Mouse (Mus musculus): Measurements from ENCODE around the gene Xpnpep3. TPM values are rescaled to one million over a fixed set of nuclear protein-coding genes. Genes with fewer than 3 reads are reported as not detected.

Gene Xpnpep3
- polyA plus RNA-seq, 1 experiment = 6.3 TPM

GRCm38 (mm10) chr15:81425311-81425710 lies 25.4 kb downstream of the Xpnpep3 start:
- TF ChIP-seq POLR2A (IDR thresholded peaks at IDR 0.05; ENCODE audit: insufficient read length, low read depth) = no peak
- no peak for TF ChIP-seq MAX (IDR thresholded peaks at IDR 0.05; ENCODE audit: low read depth)
- TF ChIP-seq CEBPB (IDR thresholded peaks at IDR 0.05; ENCODE audit: insufficient read depth, poor library complexity, severe bottlenecking) = no peak
- no peak for TF ChIP-seq E2F4 (IDR thresholded peaks at IDR 0.05; ENCODE audit: insufficient read depth)
- TF ChIP-seq TCF12 (IDR thresholded peaks at IDR 0.05; ENCODE audit: insufficient read depth, poor library complexity, severe bottlenecking) = no peak
- no peak for TF ChIP-seq MYOD1 (IDR thresholded peaks at IDR 0.05; ENCODE audit: control insufficient read depth in 1 of 3, insufficient read length in 2 of 3, low read depth in 2 of 3)
- no peak for TF ChIP-seq MYOG (IDR thresholded peaks at IDR 0.05; ENCODE audit: control insufficient read depth in 1 of 3, insufficient read depth in 1 of 3, insufficient read length in 2 of 3, low read depth in 2 of 3)
- no peak for TF ChIP-seq REST (IDR thresholded peaks at IDR 0.05; ENCODE audit: insufficient read depth, insufficient read length)
- no peak for TF ChIP-seq SRF (IDR thresholded peaks at IDR 0.05; ENCODE audit: control insufficient read depth, insufficient read length, low read depth)
- TF ChIP-seq TCF3 (IDR thresholded peaks at IDR 0.05; ENCODE audit: insufficient read length, low read depth) = no peak
- no peak for TF ChIP-seq USF1 (IDR thresholded peaks at IDR 0.05; ENCODE audit: low read depth)
- no peak for TF ChIP-seq POLR2AphosphoS2 (IDR thresholded peaks at IDR 0.05; ENCODE audit: insufficient read length, low read depth)

DNA sequence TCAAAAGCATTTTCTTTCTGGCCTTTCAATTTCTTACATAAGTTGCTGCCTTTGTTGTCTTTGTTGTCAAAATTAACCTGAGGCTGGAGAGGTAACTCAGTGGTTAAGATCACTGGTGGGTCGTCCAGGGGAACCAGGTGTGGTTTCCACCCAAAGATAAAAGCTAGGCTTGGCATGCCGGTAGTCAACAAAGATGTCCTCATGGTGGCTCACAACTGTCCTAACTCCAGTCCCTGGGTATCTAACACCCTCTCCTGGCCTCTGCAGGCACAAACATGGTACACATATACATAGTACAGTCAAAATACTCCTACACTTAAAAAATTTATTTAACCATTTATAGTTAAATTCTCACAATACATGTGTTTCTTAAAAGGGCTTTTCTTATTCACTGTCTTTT lies 28.0 kb downstream of the Xpnpep3 start:
- peaks cover 36% of the 10 kb centered on the region for H3K36me3 ChIP-seq (ENCODE audit: control insufficient read depth, insufficient read depth)
- no peak overlapping the region for H3ac ChIP-seq (ENCODE audit: control insufficient read depth, insufficient read length)

More at GRCm38 (mm10) chr15:81425311-81425710, 25.4 kb downstream of the Xpnpep3 start:
- H3ac ChIP-seq (ENCODE audit: control insufficient read depth, insufficient read length) = no peak overlapping the region
- H3K36me3 ChIP-seq (ENCODE audit: control insufficient read depth, insufficient read depth) = peaks cover 15% of the 10 kb centered on the region
- no peaks in the 10 kb centered on the region for H3K27me3 ChIP-seq (ENCODE audit: control insufficient read depth, insufficient read depth, insufficient read length)
- H3K4me2 ChIP-seq (ENCODE audit: low read depth) = no peak overlapping the region
- H3K79me2 ChIP-seq (ENCODE audit: control insufficient read depth, insufficient read depth) = no peaks in the 10 kb centered on the region
- H3K4me3 ChIP-seq = no peak overlapping the region

DNA sequence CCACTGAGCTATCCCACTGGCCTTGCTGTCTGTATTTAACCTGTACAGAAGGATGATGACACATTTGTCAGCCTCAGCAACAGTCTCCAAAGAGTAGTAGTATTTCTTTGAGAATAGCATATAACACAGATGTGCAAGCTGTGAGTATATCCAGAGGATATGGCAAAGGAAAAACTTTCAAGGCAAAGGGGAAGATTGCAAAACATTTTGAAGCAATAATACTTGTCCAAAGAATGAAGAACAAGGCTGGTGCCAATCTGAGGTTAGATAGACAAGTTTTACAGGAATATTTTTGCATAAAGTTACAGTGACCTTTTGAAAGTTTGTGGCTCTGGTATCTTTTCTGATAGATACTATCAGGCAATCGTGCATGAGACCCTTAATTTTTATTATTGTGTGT lies 31.3 kb downstream of the Xpnpep3 start:
- TF ChIP-seq MAX (IDR thresholded peaks at IDR 0.05; ENCODE audit: low read depth) (no peak), POLR2A (IDR thresholded peaks at IDR 0.05; ENCODE audit: insufficient read length, low read depth) (no peak), TCF3 (IDR thresholded peaks at IDR 0.05; ENCODE audit: insufficient read length, low read depth) (no peak), POLR2AphosphoS2 (IDR thresholded peaks at IDR 0.05; ENCODE audit: insufficient read length, low read depth) (no peak), USF1 (IDR thresholded peaks at IDR 0.05; ENCODE audit: low read depth) (no peak), TCF12 (IDR thresholded peaks at IDR 0.05; ENCODE audit: insufficient read depth, poor library complexity, severe bottlenecking) (no peak), CEBPB (IDR thresholded peaks at IDR 0.05; ENCODE audit: insufficient read depth, poor library complexity, severe bottlenecking) (no peak), MYOG (IDR thresholded peaks at IDR 0.05; ENCODE audit: control insufficient read depth in 1 of 3, insufficient read depth in 1 of 3, insufficient read length in 2 of 3, low read depth in 2 of 3) (no peak), E2F4 (IDR thresholded peaks at IDR 0.05; ENCODE audit: insufficient read depth) (no peak), MYOD1 (IDR thresholded peaks at IDR 0.05; ENCODE audit: control insufficient read depth in 1 of 3, insufficient read length in 2 of 3, low read depth in 2 of 3) (no peak), SRF (IDR thresholded peaks at IDR 0.05; ENCODE audit: control insufficient read depth, insufficient read length, low read depth) (no peak), REST (IDR thresholded peaks at IDR 0.05; ENCODE audit: insufficient read depth, insufficient read length) (no peak)
- peaks cover 40% of the 10 kb centered on the region for H3K36me3 ChIP-seq (ENCODE audit: control insufficient read depth, insufficient read depth)
- H3ac ChIP-seq (ENCODE audit: control insufficient read depth, insufficient read length) = no peak overlapping the region

More for the DNA sequence above, 28.0 kb downstream of the Xpnpep3 start:
- Histone ChIP-seq H3K27me3 (ENCODE audit: control insufficient read depth, insufficient read depth, insufficient read length) (no peaks in the 10 kb centered on the region), H3K79me2 (ENCODE audit: control insufficient read depth, insufficient read depth) (no peaks in the 10 kb centered on the region), H3K4me2 (ENCODE audit: low read depth) (no peak overlapping the region), H3K4me3 (no peak overlapping the region)
- no peak for TF ChIP-seq POLR2A (IDR thresholded peaks at IDR 0.05; ENCODE audit: insufficient read length, low read depth)
- TF ChIP-seq MYOG (IDR thresholded peaks at IDR 0.05; ENCODE audit: control insufficient read depth in 1 of 3, insufficient read depth in 1 of 3, insufficient read length in 2 of 3, low read depth in 2 of 3) = no peak
- no peak for TF ChIP-seq REST (IDR thresholded peaks at IDR 0.05; ENCODE audit: insufficient read depth, insufficient read length)
- no peak for TF ChIP-seq POLR2AphosphoS2 (IDR thresholded peaks at IDR 0.05; ENCODE audit: insufficient read length, low read depth)
- no peak for TF ChIP-seq TCF12 (IDR thresholded peaks at IDR 0.05; ENCODE audit: insufficient read depth, poor library complexity, severe bottlenecking)
- TF ChIP-seq MAX (IDR thresholded peaks at IDR 0.05; ENCODE audit: low read depth) = no peak
- TF ChIP-seq USF1 (IDR thresholded peaks at IDR 0.05; ENCODE audit: low read depth) = no peak
- TF ChIP-seq E2F4 (IDR thresholded peaks at IDR 0.05; ENCODE audit: insufficient read depth) = no peak
- no peak for TF ChIP-seq SRF (IDR thresholded peaks at IDR 0.05; ENCODE audit: control insufficient read depth, insufficient read length, low read depth)
- TF ChIP-seq CEBPB (IDR thresholded peaks at IDR 0.05; ENCODE audit: insufficient read depth, poor library complexity, severe bottlenecking) = no peak
- no peak for TF ChIP-seq MYOD1 (IDR thresholded peaks at IDR 0.05; ENCODE audit: control insufficient read depth in 1 of 3, insufficient read length in 2 of 3, low read depth in 2 of 3)
- no peak for TF ChIP-seq TCF3 (IDR thresholded peaks at IDR 0.05; ENCODE audit: insufficient read length, low read depth)

GRCm38 (mm10) chr15:81438345-81438744 lies 38.4 kb downstream of the Xpnpep3 start:
- no peaks in the 10 kb centered on the region for H3K27me3 ChIP-seq (ENCODE audit: control insufficient read depth, insufficient read depth, insufficient read length)
- H3K4me3 ChIP-seq = no peak overlapping the region
- no peak overlapping the region for H3K4me2 ChIP-seq (ENCODE audit: low read depth)
- TF ChIP-seq REST (IDR thresholded peaks at IDR 0.05; ENCODE audit: insufficient read depth, insufficient read length) (no peak), POLR2A (IDR thresholded peaks at IDR 0.05; ENCODE audit: insufficient read length, low read depth) (no peak), E2F4 (IDR thresholded peaks at IDR 0.05; ENCODE audit: insufficient read depth) (no peak), TCF3 (IDR thresholded peaks at IDR 0.05; ENCODE audit: insufficient read length, low read depth) (no peak), SRF (IDR thresholded peaks at IDR 0.05; ENCODE audit: control insufficient read depth, insufficient read length, low read depth) (no peak), USF1 (IDR thresholded peaks at IDR 0.05; ENCODE audit: low read depth) (no peak), CEBPB (IDR thresholded peaks at IDR 0.05; ENCODE audit: insufficient read depth, poor library complexity, severe bottlenecking) (no peak), TCF12 (IDR thresholded peaks at IDR 0.05; ENCODE audit: insufficient read depth, poor library complexity, severe bottlenecking) (no peak), MYOG (IDR thresholded peaks at IDR 0.05; ENCODE audit: control insufficient read depth in 1 of 3, insufficient read depth in 1 of 3, insufficient read length in 2 of 3, low read depth in 2 of 3) (no peak), POLR2AphosphoS2 (IDR thresholded peaks at IDR 0.05; ENCODE audit: insufficient read length, low read depth) (no peak)
- no peak overlapping the region for H3ac ChIP-seq (ENCODE audit: control insufficient read depth, insufficient read length)
- H3K79me2 ChIP-seq (ENCODE audit: control insufficient read depth, insufficient read depth) = no peaks in the 10 kb centered on the region
- peaks cover 29% of the 10 kb centered on the region for H3K36me3 ChIP-seq (ENCODE audit: control insufficient read depth, insufficient read depth)

More for the DNA sequence above, 31.3 kb downstream of the Xpnpep3 start:
- H3K27me3 ChIP-seq (ENCODE audit: control insufficient read depth, insufficient read depth, insufficient read length) = no peaks in the 10 kb centered on the region
- H3K4me3 ChIP-seq = no peak overlapping the region
- H3K79me2 ChIP-seq (ENCODE audit: control insufficient read depth, insufficient read depth) = no peaks in the 10 kb centered on the region
- H3K4me2 ChIP-seq (ENCODE audit: low read depth) = no peak overlapping the region

All from myocyte (in vitro differentiated cells).